Mouse (Mus musculus) embryonic fibroblast, embryonic 13.5 days (primary cell): Measurements from ENCODE around the gene Enthd1.

Experiments used
- CTCF ChIP-seq: IDR thresholded peaks from 2 replicates; pipeline ENCODE4 v1.5.1; 2011; ENCODE audit warnings: mild to moderate bottlenecking, control low read depth, low read length, moderate library complexity, borderline replicate concordance; ENCODE audit not compliant: insufficient read depth
- POLR2A ChIP-seq: IDR thresholded peaks from 2 replicates; pipeline ENCODE4 v1.6.1; 2011; ENCODE audit warnings: low read depth, mild to moderate bottlenecking, control low read depth, low read length, moderate library complexity

GRCm38 (mm10) chr15:80538671-80539340 is 26.1 kb downstream of the Enthd1 start:
- TF ChIP-seq CTCF (no peak), POLR2A (no peak)
